Mouse (Mus musculus): ENCODE data around the gene Tex10.

DNA sequence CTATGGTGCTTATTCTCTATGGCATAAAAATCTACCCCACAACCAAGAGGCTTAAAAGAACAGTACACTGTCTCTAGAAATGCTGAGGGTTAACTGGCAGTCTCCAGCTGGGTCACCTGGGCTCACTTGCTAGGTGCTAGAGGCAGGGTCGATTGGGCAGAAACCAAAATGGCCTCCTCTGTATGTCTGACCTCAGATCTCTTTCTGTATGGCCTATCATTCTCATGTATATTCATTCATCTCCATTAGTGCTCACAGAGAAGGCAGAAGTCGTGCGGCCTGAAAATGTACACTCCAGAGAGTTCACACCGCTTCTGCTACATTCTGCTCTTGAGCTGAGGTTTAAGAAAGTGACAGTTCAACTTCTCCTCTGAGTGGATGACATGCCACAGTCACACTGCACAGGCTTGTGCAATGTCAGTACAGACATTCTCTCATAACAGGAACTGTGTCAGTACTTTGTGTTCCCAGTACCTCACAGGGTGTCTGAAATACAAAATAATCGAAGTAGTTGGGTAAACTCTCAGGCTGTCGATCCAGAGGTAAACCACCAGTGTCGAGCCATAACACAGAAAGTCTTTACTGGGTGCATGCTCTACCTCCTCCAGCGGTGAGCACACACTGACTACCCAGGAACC is 54.3 kb downstream of the Tex10 start:
- TF ChIP-seq CTCF (IDR thresholded peaks at IDR 0.05) (no peak), EP300 (IDR thresholded peaks at IDR 0.05) (no peak)
